Mouse (Mus musculus): ENCODE data around the gene Vwa7.
"Not testable (repeated sequence)": the region's sequence is repeated elsewhere in the genome, so short reads cannot be mapped to it uniquely, and the experiment has no call there.

Gene Vwa7

GRCm38 (mm10) chr17:35016376-35016775 lies at the start of gene Vwa7:
Gene Vwa7 (plus strand): TSS chr17:35016579.
- DNase-seq, result peak; percentile 56 to 74

- not testable (repeated sequence) for DNase-seq
These were observed 46.6 kb upstream of the Vwa7 start, which contains the start of gene Gm20481 for GRCm38 (mm10) chr17:34969822-34970221. Gene Gm20481 (plus strand): TSS chr17:34969912.

- DNase-seq, result not testable (repeated sequence)
These were observed 45.5 kb upstream of the Vwa7 start for GRCm38 (mm10) chr17:34970850-34971249.

- not testable (repeated sequence) for DNase-seq
These were observed 44.7 kb upstream of the Vwa7 start for GRCm38 (mm10) chr17:34971694-34972068.

- DNase-seq, result peak; percentile 79 to 87
These were observed 44.2 kb upstream of the Vwa7 start, which contains the start of the genes Hspa1a and Hspa1l for GRCm38 (mm10) chr17:34972069-34972749. Gene Hspa1a (minus strand): TSS chr17:34972156. Gene Hspa1l (plus strand): TSS chr17:34972703.

DNA sequence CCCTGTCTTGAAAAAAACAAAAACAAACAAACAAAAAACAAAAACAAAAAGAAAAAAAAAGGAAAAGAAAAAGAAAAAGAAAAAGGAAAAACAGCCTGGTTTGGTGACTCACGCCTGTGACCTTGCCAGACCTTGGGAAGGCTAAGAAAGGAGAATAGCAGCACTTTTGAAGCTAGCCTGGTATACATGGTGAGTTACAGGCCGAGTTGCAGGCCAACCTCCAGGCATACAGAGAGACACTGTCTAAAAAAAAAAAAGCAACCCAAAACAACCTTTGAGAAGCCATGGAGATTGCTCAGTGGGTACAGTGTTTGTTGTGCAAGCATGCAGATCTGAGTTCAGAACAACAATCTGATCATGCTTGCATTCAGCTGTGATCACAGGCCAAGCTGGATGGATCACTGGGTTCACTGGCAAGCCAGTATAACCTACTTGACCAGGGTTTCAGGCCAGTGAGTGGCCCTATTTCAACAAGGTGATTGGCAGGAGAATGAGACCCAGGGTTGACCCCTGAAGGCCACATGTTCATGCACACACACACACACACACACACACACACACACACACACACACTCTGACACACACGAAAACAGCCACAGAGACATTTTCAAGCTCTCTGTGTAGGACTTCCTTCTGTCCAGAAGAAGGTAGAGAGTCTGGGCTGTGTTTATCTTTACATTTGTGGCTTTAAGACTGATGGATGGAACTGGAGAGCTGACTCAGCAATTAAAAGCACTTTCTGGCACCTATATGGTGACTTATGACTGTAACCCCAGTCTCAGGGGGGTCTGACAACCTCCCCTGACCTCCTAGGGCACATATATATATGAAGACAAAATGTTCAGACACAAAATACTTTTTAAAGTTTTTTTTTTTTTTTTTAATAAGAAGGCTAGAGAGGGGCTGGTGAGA lies 40.5 kb upstream of the Vwa7 start:
- DNase-seq, result no peak

GRCm38 (mm10) chr17:34977000-34977399 lies 39.4 kb upstream of the Vwa7 start:
- no peak for DNase-seq

- DNase-seq, result no peak
These were observed 38.1 kb upstream of the Vwa7 start for GRCm38 (mm10) chr17:34978239-34978638.

DNA sequence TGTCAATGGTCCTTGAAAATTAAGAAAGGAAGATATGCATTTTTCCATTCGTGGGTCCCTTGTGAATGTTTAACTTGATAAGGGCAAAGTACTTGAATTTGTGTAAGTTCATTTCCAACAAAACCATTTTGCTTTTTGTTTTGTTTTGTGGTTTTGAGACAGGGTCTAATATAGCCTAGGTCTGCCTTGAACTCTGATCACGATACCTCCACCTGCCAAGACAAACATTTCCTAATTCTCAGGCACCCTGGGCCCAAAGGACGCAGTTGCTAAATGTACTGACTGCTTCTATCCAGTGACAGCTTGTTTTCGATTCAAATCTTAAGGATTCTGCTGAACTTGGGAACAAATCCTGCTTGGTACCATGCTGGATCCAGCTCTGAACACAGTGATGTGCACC lies 36.7 kb upstream of the Vwa7 start:
- DNase-seq, result no peak

DNA sequence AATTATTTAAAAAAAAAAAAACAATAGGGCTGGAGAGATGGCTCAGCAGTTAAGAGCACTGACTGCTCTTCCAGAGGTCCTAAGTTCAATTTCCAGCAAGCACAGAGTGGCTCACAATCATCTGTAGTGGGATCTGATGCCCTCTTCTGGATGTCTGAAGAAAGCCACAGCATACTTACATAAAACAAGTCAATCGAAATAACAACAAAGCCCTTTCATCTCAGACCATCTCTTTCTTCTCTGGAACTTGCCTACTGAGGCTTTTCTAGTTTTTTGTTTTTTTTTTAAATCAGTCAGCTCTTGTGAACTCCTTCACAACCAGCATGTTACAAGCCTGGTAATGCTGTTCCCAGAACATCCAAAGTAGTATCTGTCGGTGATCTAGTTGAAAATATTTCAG lies 35.7 kb upstream of the Vwa7 start:
- DNase-seq, result peak in 1 of 2 experiments; percentile 50

DNA sequence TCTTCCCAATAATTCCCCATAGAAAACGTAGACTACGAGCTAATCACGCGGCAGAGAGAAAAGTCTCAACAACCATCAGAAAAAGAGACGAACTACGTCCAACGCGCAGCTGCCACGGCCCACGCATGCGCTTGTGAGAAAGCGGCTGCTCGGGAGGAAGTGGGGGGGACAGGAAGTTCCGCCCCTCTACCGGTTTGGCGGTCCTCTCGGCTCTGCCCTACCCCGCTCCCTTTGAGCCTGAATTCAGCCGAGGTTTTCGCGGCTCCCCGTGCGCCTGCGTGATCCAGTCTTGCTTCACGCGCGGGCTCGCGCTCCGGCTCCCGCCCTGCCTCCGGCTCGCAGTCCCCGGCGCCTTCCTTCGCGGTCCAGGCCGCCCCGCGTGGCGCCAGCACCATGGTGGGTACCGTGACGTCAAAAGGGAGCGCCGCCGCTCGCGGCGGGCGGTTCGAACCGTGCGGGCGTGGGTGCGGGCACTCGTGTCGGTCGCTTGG lies 34.6 kb upstream of the Vwa7 start, which contains the start of gene Lsm2:
Lsm2 (plus strand) TSS at position 173 of the 491 bp plus-strand sequence.
- DNase-seq, result peak; percentile 92 to 96

DNA sequence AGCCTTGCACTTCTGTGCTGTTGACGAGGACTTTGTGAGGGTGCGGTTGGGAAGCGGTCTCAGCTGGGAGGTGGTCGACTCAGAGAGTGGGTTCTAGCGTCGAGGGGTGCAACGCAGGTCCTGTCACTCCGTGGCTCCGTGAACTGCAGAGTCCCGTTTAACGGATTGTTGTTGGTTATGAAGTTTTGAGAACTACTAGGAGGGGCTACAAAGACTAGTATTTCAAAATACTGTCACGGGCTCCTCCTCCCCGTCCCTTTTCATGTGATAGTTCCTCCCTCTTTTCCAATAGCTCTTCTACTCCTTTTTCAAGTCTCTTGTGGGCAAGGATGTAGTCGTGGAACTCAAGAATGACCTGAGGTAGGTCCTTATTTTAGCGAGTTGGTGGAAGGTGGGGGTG lies 34.1 kb upstream of the Vwa7 start:
- DNase-seq, result no peak

- DNase-seq, result no peak
These were observed 32.2 kb upstream of the Vwa7 start for GRCm38 (mm10) chr17:34984218-34984617.

- no peak for DNase-seq
These were observed 21.6 kb upstream of the Vwa7 start for GRCm38 (mm10) chr17:34994751-34995150.

DNA sequence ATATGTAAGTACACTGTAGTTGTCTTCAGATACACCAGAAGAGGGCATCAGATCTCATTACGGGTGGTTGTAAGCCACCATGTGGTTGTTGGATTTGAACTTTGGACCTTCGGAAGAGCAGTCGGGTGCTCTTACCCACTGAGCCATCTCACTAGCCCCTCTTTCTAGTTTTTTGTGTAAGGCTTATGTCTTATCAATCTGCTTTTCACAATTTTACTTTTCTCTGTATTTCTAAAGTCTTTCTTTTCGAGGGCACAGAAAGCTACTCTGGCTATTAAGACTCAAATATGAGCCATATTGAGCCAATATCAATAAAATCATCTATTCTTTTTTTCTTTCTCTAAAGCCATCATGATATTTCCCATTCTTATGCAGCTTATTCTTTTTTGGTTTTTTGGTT lies 21.2 kb upstream of the Vwa7 start:
- DNase-seq, result not testable (repeated sequence)

DNA sequence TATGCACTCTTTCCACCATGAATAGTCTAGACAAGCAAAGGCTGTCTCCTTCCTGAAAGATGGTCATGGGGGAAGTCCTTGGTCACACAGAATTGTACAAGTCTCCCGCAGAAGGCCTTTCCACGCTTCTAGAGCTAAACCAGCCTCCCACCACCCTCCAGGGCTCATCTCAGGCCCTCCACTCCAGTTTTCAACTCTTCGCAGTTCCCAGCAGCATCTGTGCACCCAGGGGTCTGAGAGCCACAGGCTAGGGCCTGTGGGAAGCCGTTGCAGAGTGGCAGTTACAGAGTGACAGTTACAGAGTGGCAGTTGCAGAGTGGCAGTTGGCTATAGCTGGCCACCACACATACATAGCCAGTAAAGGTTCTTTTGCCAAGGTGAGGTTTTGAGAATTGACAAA lies 20.5 kb upstream of the Vwa7 start:
- DNase-seq, result not testable (repeated sequence)

DNA sequence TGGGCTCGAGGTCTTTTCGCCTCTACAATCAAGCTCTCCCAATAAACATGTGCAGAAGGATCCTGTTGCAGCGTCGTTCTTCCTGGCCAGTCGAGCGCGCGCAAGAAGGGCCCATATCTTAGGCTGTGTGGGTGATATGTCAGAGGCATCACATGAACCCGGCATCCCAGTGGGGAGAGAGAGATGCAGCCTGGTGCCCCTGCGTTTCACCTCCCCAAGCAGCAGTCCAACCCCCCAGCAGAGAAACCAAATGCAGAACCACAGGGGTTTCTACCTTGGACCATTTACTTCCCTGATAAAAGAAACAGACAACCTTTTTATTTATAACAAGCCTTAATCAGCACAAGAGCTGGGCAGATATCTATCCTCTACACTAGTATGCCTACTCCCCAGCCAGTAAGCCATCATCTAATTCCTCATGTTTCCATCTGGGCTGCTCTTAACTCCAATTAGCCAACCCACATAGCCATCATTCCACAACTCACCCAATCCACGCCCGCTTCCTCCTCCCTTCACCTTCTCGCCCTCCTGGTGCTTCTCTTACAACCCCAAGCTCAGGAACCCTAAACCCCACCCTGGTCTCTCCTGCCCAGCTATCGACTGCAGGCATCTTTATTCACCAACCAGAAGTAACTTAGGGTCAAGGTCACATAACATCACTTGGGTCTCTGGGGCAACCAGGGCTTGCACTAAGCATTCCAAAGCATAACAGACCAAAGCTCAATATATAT lies 19.8 kb upstream of the Vwa7 start:
- DNase-seq, result no peak

GRCm38 (mm10) chr17:34997142-34997483 lies 19.3 kb upstream of the Vwa7 start:
- no peak for DNase-seq

GRCm38 (mm10) chr17:34998526-34999430 lies 17.6 kb upstream of the Vwa7 start:
- no peak for DNase-seq

- peak in 1 of 2 experiments; percentile 36 for DNase-seq
These were observed 16.3 kb upstream of the Vwa7 start for GRCm38 (mm10) chr17:34999871-35000716.

Measured in kidney, postnatal 4 days (tissue).